Mouse (Mus musculus) adrenal gland, adult (tissue): ENCODE measurements around the gene Lilra6.
"Not testable (repeated sequence)": the region's sequence is repeated elsewhere in the genome, so short reads cannot be mapped to it uniquely, and the experiment has no call there.

Experiments
- DNase-seq, 2 experiments: peaks; one replicate each; pipeline ENCODE4 v3.0.0; 2022 to 2023; ENCODE audit warnings: low spot score in 1 of 2; ENCODE audit not compliant: inconsistent age in 2 of 2

Gene Lilra6

DNA sequence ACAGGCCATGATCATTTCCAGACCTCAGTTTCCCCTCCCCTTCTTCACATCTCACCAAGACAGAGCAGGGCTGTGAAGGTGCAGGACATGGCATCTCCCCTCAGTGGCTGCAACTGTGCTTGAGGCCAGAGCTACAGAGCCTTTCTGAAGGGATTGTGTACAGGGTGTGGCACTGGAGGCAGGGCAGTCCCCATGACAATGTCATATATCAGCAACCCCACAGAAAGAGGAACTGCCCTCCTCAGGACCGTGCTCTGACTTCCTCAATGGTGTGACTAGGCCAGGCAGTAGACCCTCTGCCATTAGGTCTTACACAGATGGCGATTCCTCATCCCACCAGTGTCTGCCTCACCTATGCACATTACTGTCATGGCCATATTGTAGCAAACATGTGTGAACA, at the start of gene Lilra6:
Gene Lilra6, minus strand, starts transcription at position 117 of the 400 bp plus-strand sequence.
- not testable (repeated sequence) for DNase-seq

- no peak for DNase-seq
Measured at GRCm38 (mm10) chr7:3962017-3962416, 46.7 kb upstream of the Lilra6 start.

DNA sequence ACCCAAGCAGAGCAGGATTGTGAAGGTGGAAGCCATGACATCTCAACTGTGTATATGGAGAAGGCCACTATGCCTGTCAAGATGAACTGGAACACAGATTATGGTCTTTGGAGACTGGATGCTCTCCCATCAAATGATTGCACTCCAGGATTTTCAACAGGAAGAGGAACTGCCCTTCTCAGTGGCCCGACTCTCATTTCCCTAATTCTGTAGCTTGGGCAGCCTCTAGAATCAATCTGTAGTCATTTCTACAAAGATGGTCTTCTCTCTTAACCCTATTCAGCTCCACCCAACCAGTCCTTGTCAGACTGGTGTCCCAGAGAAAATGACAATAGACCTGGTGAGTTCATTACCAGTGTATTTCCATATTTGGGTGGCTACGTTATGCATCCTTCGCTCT, 42.1 kb upstream of the Lilra6 start:
- DNase-seq = no peak

- DNase-seq = no peak
Measured at GRCm38 (mm10) chr7:3949159-3949558, 33.9 kb upstream of the Lilra6 start.

DNA sequence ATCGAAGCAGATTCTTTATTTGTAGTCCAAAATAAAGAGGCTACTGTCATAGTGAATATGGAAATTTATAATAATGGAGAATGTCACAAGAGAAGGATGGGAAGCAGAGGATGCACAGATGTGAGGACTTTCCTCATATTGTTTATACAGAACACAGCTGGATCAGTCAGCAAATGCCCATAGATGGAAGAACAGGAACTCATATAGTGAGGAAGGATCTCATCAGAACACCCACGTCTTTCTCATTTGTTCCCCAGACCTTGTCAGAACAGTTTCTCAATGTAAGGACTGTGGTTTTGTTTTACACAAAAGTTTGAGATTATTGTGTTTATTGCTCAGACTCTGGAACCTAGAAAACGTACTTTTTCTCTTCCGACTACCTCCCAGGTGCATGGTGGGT, 32.9 kb upstream of the Lilra6 start:
- DNase-seq = no peak

GRCm38 (mm10) chr7:3946117-3946516, 30.8 kb upstream of the Lilra6 start:
- peak in 1 of 2 experiments; percentile 23 for DNase-seq

DNA sequence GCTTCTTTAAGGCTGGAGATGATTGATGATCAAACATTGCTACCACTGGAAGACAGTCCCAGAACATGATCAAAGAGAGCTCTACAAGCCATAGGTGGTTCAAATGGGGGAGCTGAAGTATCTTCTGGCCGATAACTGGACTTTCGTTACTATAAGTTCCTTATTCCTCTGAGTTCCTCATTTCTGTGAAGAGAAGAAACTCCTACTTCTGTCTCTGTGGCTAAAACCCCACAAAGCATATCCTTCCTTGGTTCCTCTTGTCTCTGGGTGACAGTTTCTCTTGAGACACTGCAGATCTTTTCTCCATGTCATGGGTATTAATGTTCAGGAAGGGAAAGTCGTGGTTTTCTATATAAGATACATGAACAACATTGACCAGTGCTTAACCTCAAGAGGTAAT, 25.6 kb upstream of the Lilra6 start:
- DNase-seq = no peak

GRCm38 (mm10) chr7:3939866-3940525, 24.7 kb upstream of the Lilra6 start:
- no peak for DNase-seq

- not testable (repeated sequence) for DNase-seq
Measured at GRCm38 (mm10) chr7:3935473-3935872, 20.2 kb upstream of the Lilra6 start.

DNA sequence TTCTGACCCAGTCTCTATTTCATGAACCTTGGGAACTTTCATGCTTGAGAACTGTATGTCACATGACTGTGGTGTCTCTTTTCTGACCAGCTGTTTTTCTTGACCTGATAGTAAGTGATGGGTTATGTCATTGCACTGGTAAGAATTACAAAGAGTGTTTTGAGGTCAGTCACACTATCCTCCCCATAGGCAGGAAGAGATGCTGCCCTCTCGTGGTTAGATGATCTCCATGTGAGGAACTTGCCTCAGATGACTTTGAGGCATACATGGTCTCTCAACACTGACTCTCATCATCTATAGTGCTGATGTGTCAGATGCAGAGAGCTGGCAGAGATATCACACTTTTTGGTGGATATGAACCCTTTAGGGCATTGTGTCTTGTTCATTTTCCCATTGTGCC, 11.6 kb downstream of the Lilra6 start:
- peak in 1 of 2 experiments; percentile 36 for DNase-seq

DNA sequence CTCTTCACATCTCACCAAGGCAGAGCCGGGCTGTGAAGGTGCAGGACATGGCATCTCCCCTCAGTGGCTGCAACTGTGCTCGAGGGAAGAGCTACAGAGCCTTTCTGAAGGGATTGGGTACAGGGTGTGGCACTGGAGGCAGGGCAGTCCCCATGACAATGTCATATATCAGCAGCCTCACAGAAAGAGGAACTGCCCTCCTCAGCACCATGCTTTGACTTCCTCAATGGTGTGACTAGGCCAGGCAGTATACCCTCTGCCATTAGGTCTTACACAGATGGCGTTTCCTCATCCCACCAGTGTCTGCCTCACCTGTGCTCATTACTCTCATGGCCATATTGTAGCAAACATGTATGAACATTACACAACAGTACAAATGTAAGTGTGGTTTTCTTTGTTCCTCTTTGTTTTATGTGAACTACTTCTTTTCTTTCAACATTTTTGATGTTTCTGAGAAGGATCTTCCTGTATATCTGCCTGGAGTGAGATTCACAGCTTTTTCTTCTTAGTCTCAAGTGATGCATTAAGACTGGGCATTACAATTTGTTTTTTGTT, 17.2 kb downstream of the Lilra6 start, which contains the start of gene Gm14548:
Gene Gm14548, minus strand, starts transcription at position 85 of the 555 bp plus-strand sequence.
- not testable (repeated sequence) for DNase-seq

GRCm38 (mm10) chr7:3875032-3875431, 40.3 kb downstream of the Lilra6 start:
- not testable (repeated sequence) for DNase-seq
